Mouse (Mus musculus) heart, postnatal 0 days (tissue): ENCODE measurements around the gene Gemin7. TPM values are rescaled to one million over a fixed set of nuclear protein-coding genes. Genes with fewer than 3 reads are reported as not detected.

Experiments
- ATAC-seq: fragments of 200-750 bp; cut with Nextera tagmentation; 2 replicates; pipeline ENCODE4 v1.8.0; 2017; ENCODE audit warnings: low read depth, moderate number of reproducible peaks, moderate library complexity; ENCODE audit not compliant: insufficient read depth
- DNase-seq: peaks from one replicate; pipeline ENCODE4 v3.0.0-alpha.2; 2016; ENCODE audit warnings: low spot score
- H3K27ac ChIP-seq: fragments of 300-500 bp; sonication (generic); 2 replicates; pipeline ENCODE4 v1.5.1; 2014; ENCODE audit warnings: low read depth, mild to moderate bottlenecking
- H3K27me3 ChIP-seq: fragments of 300-500 bp; sonication (generic); 2 replicates; pipeline ENCODE4 v1.6.1; 2014; ENCODE audit warnings: low read length, mixed read lengths; ENCODE audit not compliant: control insufficient read depth, insufficient read depth
- H3K36me3 ChIP-seq: fragments of 300-500 bp; sonication (generic); replicated peaks from 2 replicates; pipeline ENCODE4 v1.6.1; 2014; ENCODE audit warnings: low read length, mixed read lengths; ENCODE audit not compliant: control insufficient read depth, insufficient read depth
- H3K4me1 ChIP-seq: fragments of 300-500 bp; sonication (generic); 2 replicates; pipeline ENCODE4 v1.6.1; 2014; ENCODE audit warnings: antibody characterized with exemption; ENCODE audit not compliant: control insufficient read depth, insufficient read depth
- H3K4me2 ChIP-seq: fragments of 300-500 bp; sonication (generic); 2 replicates; pipeline ENCODE4 v1.6.1; 2014; ENCODE audit warnings: low read depth, mild to moderate bottlenecking, low read length, moderate library complexity
- H3K4me3 ChIP-seq: fragments of 300-500 bp; sonication (generic); 2 replicates; pipeline ENCODE4 v1.5.1; 2014; ENCODE audit warnings: low read depth, low read length
- H3K9ac ChIP-seq: fragments of 300-500 bp; sonication (generic); replicated peaks from 2 replicates; pipeline ENCODE4 v1.6.1; 2014; ENCODE audit warnings: low read depth, low read length, mixed read lengths
- H3K9me3 ChIP-seq: fragments of 300-500 bp; sonication (generic); replicated peaks from 2 replicates; pipeline ENCODE4 v1.6.1; 2016; ENCODE audit warnings: low read length; ENCODE audit not compliant: control insufficient read depth
- CTCF ChIP-seq: IDR thresholded peaks from 2 replicates; pipeline ENCODE4 v1.5.1; 2016; ENCODE audit warnings: antibody characterized with exemption, control low read depth, low read depth
- EP300 ChIP-seq: IDR thresholded peaks from 2 replicates; pipeline ENCODE4 v1.6.1; 2016; ENCODE audit warnings: antibody characterized with exemption, low read depth
- WGBS: fragments of 180-500 bp; shearing (Covaris S2); extraction: QIAGEN DNeasy Blood & Tissue Kit; methylation state at CpG from one replicate; pipeline ENCODE4 v1.1.7; 2014; 5-methylcytosine and 5-hydroxymethylcytosine counted together
- polyA plus RNA-seq: library from polyadenylated mRNA; unstranded; fragments of >200 nt; fragmentation: Nextera tagmentation; extraction: Ambion mirVana; gene quantifications from 2 replicates; pipeline ENCODE4 v1.2.1, GENCODE M21; 2015
- total RNA-seq: library from RNA; depleted of rRNA; stranded (reverse); fragments of >200 nt; gene quantifications from 2 replicates; pipeline ENCODE4 v1.2.3, GENCODE M21; 2014; ENCODE audit warnings: low replicate concordance; rRNA removed

Gene Gemin7
- 63.2 and 67.3 TPM in 2 replicates for total RNA-seq
- 114 and 115 TPM in 2 replicates for polyA plus RNA-seq

DNA sequence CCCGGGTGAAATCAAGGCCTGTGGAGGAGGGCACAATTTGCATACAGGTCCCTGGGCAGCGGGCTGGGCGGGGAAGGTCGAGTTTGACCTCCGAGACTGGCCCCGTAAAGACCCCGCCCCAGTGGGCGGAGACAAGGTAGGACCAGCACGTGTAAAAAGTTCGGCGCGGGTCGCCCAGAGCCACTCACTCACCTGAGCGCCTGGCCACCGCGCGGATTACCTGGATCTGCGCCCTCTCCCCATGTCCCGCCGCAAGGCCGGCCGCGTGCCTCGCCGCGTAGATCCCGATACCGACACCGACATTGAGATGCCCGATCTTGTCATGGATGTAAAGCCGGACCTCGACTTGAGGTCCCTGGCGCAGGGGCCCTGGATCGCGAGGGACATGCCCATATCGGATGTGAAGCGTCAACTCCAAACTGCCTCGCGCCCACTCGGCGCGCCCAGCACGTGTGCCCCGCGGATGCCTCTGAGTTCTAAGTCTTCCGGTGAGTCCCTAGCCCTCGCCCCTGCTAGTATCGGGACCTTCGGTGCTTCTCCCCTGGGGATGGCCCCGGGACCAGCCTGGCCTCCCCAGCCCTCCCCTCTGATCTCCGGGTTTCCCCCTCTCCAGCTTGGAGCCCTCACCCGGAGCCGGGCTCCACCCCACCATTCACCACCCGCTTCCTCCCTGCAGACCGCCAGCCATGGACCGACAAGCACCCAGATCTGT, at the start of gene Gemin7, which contains the start of gene Zfp296:
TSS of gene Gemin7 (minus strand) at position 455 of the 712 bp plus-strand sequence.
TSS of gene Zfp296 (plus strand) at position 147 of the 712 bp plus-strand sequence.
- H3K4me1 ChIP-seq: peaks cover 16% of the 10 kb centered on the region
- under 1% methylated on average over 56 of the region's 56 CpGs for WGBS
- H3K27me3 ChIP-seq: peaks cover 20% of the 10 kb centered on the region
- peak within 1 kb of the TSS; percentile 65 for H3K4me2 ChIP-seq
- no peaks in the 10 kb centered on the region for H3K9me3 ChIP-seq
- TF ChIP-seq CTCF (no peak), EP300 (no peak)
- H3K27ac ChIP-seq: no peak within 1 kb of the TSS
- H3K36me3 ChIP-seq: peaks cover 23% of the 10 kb centered on the region; the same call in 1 of the 2 replicates
- no peak for DNase-seq
- H3K9ac ChIP-seq: no peak within 1 kb of the TSS; the same call in 1 of the 2 replicates
- no peak for ATAC-seq
- H3K4me3 ChIP-seq: peak within 1 kb of the TSS; percentile 43

DNA sequence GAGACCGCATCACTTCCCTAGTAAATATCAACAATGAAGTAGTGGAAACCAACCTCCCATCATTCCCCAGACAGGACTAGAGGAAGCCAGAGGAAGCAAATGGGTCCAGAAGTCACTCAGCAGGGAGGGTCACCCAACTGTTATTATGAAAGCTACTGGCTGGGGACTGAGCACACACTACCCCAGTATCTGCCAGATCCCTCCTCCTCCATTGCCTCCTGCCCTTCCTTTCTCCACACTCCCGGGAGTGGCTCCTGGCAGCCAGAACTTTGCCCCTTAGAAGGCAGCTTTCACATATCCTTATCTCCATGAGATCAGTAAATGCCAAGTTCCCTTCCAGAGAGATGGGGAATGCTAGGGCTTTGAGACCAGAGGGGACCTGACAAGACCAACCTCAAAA, 46.0 kb upstream of the Gemin7 start:
- Histone ChIP-seq H3K9ac (no peak overlapping the region), H3K27me3 (no peaks in the 10 kb centered on the region), H3K9me3 (no peaks in the 10 kb centered on the region), H3K4me3 (no peak overlapping the region), H3K4me2 (no peak overlapping the region), H3K36me3 (no peaks in the 10 kb centered on the region), H3K27ac (no peak overlapping the region), H3K4me1 (no peaks in the 10 kb centered on the region)
- DNase-seq (no peak), ATAC-seq (no peak)
- TF ChIP-seq CTCF: no peak
- TF ChIP-seq EP300: no peak
- WGBS: 58% methylated on average over 2 of the region's 2 CpGs

DNA sequence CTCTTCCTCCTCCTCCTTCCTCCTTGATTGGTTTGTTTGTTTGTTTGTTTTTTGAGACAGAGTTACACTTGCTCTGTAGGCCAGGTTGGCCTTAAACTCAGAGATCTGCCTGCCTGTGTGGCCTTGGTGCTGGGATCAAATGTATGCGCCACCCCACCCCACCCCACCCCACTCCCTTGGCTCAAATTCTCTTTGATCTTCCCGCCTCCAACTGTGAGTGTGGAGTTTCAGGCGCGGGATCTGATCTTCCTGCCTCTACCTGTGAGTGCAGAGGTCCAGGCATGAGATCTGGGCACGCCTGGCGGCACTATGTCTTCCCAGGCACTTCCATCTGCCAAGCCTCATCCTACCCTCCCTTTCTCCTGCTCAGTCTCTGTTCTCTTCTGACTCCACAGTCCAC, 44.8 kb upstream of the Gemin7 start:
- DNase-seq (no peak), ATAC-seq (no peak)
- H3K4me2 ChIP-seq: no peak overlapping the region

DNA sequence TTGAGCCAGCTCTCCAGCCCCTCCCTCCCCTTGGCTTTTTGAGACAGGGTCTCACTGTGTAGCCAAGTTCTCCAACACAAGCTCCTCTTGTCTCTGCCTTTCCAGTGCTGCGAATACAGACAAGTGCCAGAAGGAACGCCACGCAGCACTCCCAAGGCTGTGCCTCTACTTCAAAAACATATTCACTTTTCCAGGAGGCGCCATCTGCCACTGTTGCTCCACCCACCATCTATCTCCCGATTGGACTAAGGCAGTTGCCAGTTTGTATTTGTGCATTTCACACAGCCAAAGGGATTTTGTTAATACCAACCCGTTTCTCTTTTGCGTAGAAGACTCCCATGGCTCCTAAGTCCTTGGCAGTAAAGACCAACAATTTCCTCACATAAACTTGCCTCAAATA, 43.4 kb upstream of the Gemin7 start:
- DNase-seq: no peak
- Histone ChIP-seq H3K27me3 (no peaks in the 10 kb centered on the region), H3K9ac (no peak overlapping the region), H3K27ac (no peak overlapping the region), H3K4me2 (no peak overlapping the region), H3K4me3 (no peak overlapping the region), H3K4me1 (no peaks in the 10 kb centered on the region), H3K9me3 (no peaks in the 10 kb centered on the region), H3K36me3 (no peaks in the 10 kb centered on the region)
- ATAC-seq: no peak
- WGBS: 92% methylated on average over 7 of the region's 7 CpGs
- TF ChIP-seq EP300 (no peak), CTCF (no peak)

More for the DNA sequence above, 44.8 kb upstream of the Gemin7 start:
- no peaks in the 10 kb centered on the region for H3K9me3 ChIP-seq
- H3K27ac ChIP-seq: no peak overlapping the region
- TF ChIP-seq CTCF (no peak), EP300 (no peak)
- no peak overlapping the region for H3K4me3 ChIP-seq
- no peaks in the 10 kb centered on the region for H3K27me3 ChIP-seq
- no peaks in the 10 kb centered on the region for H3K36me3 ChIP-seq
- WGBS: 43% methylated on average over 6 of the region's 6 CpGs
- no peaks in the 10 kb centered on the region for H3K4me1 ChIP-seq
- no peak overlapping the region for H3K9ac ChIP-seq

DNA sequence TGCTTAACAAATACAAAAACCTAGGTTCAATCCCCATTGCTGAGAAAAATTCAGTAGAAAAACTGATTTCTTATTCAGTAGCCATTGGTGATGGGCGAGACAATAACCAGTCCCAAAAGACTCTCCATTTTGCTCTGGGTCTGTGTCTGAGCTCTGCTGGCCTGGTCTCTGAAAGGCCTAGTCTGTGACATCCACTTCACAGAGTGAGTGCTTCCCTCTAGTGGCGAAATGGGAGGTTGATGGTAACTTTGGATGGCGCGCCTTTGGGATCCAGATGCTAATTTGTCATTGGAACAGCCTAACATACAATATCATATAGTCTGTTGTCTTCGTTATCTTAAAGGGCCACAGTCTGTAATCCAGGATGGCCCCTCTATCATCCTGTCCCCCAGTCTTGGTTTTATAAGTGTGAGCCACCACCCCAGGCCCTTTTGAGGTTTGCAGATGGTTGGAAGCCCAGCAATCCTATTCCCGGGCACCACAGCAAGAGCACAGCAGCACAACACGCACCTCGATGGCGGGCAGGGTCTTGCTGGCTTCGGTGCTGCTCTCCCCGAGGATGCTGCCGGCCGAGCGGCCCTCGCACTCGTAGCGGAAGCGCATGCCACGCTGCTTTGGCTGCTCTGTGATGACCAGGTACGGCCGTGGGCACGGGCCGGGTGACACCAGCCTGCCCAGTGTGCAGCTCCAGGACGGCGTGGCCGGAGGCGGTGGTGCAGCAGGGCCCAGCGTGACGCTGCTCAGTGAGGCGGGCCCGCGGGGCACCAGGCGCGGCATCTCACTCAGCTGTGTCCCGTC, 41.8 kb upstream of the Gemin7 start:
- TF ChIP-seq EP300 (no peak), CTCF (peak; percentile 88)
- DNase-seq: peak; percentile 80
- ATAC-seq: peak; percentile 75

More for the DNA sequence above, 41.8 kb upstream of the Gemin7 start:
- Histone ChIP-seq H3K4me2 (peak overlapping the region; percentile 25), H3K27me3 (no peaks in the 10 kb centered on the region), H3K9ac (no peak overlapping the region), H3K4me3 (peak overlapping the region; percentile 2; the same call in 1 of the 2 replicates), H3K9me3 (no peaks in the 10 kb centered on the region), H3K4me1 (no peaks in the 10 kb centered on the region), H3K36me3 (0 out of 2 replicates have a peak, but pooled peaks cover 6% of the 10 kb centered on the region), H3K27ac (no peak overlapping the region)
- 10% methylated on average over 35 of the region's 35 CpGs for WGBS
